Mouse (Mus musculus) urinary bladder, postnatal 14 days (tissue): ENCODE measurements at regions not wholly inside any gene's neighbourhood (a gene's known extent, or its start where the extent isn't known, plus 50 kb on each side); places are given as distances from the start of the nearest gene placed in this dataset.
"Not testable (repeated sequence)": the region's sequence is repeated elsewhere in the genome, so short reads cannot be mapped to it uniquely, and the experiment has no call there.

Experiments
- DNase-seq: peaks from one replicate; pipeline ENCODE4 v3.0.0; 2021; ENCODE audit warnings: low spot score

GRCm38 (mm10) chr4:55279351-55279750, 70.5 kb upstream of the Rad23b start:
- not testable (repeated sequence) for DNase-seq

GRCm38 (mm10) chr4:55280706-55281105, 69.1 kb upstream of the Rad23b start:
- DNase-seq: no peak

- DNase-seq: no peak
These were observed 68.3 kb upstream of the Rad23b start for GRCm38 (mm10) chr4:55281486-55282096.

GRCm38 (mm10) chr4:55282474-55282873, 67.4 kb upstream of the Rad23b start:
- DNase-seq: no peak

GRCm38 (mm10) chr4:55284722-55285225, 65.1 kb upstream of the Rad23b start:
- DNase-seq: no peak

GRCm38 (mm10) chr4:55285641-55286040, 64.2 kb upstream of the Rad23b start:
- no peak for DNase-seq

GRCm38 (mm10) chr4:55288456-55288855, 61.4 kb upstream of the Rad23b start:
- DNase-seq: no peak

GRCm38 (mm10) chr4:55292277-55292676, 57.6 kb upstream of the Rad23b start:
- no peak for DNase-seq

- DNase-seq: no peak
These were observed 57.1 kb upstream of the Rad23b start for GRCm38 (mm10) chr4:55292701-55293100.

- no peak for DNase-seq
These were observed 56.3 kb upstream of the Rad23b start for GRCm38 (mm10) chr4:55293347-55294079.

- no peak for DNase-seq
These were observed 55.6 kb upstream of the Rad23b start for GRCm38 (mm10) chr4:55294255-55294687.

- no peak for DNase-seq
These were observed 52.0 kb upstream of the Rad23b start for GRCm38 (mm10) chr4:55297841-55298240.
